Mouse (Mus musculus) embryonic facial prominence, embryonic 11.5 days (tissue): ENCODE data around the gene Arfgef3. TPM values are rescaled to one million over a fixed set of nuclear protein-coding genes. Genes with fewer than 3 reads are reported as not detected.

Source experiments
- ATAC-seq: fragments of 200-750 bp; cut with Nextera tagmentation; replicated peaks from 2 replicates; pipeline ENCODE4 v1.8.0; 2017; ENCODE audit warnings: low read depth; ENCODE audit not compliant: insufficient number of reproducible peaks, low FRiP score, low TSS enrichment
- DNase-seq: peaks from one replicate; pipeline ENCODE4 v3.0.0-alpha.2; 2015; ENCODE audit warnings: low spot score
- H3K27ac ChIP-seq: fragments of 300-500 bp; sonication (generic); replicated peaks from 2 replicates; pipeline ENCODE4 v1.5.1; 2014; ENCODE audit warnings: mild to moderate bottlenecking, low read depth, low read length, control low read depth
- H3K27me3 ChIP-seq: fragments of 300-500 bp; sonication (generic); 2 replicates; pipeline ENCODE4 v1.6.1; 2014; ENCODE audit warnings: mild to moderate bottlenecking, low read length, moderate library complexity, mixed read lengths; ENCODE audit not compliant: control insufficient read depth, insufficient read depth
- H3K36me3 ChIP-seq: fragments of 300-500 bp; sonication (generic); replicated peaks from 2 replicates; pipeline ENCODE4 v1.6.1; 2014; ENCODE audit warnings: low read depth, mild to moderate bottlenecking, low read length, moderate library complexity, mixed read lengths; ENCODE audit not compliant: control insufficient read depth, insufficient read depth
- H3K4me1 ChIP-seq: fragments of 300-500 bp; sonication (generic); 2 replicates; pipeline ENCODE4 v1.6.1; 2014; ENCODE audit warnings: low read length, mixed read lengths; ENCODE audit not compliant: control insufficient read depth, insufficient read depth
- H3K4me2 ChIP-seq: fragments of 300-500 bp; sonication (generic); 2 replicates; pipeline ENCODE4 v1.6.1; 2014; ENCODE audit warnings: low read depth, mild to moderate bottlenecking, control low read depth, low read length, moderate library complexity
- H3K4me3 ChIP-seq: fragments of 300-500 bp; sonication (generic); 2 replicates; pipeline ENCODE4 v1.5.1; 2014; ENCODE audit warnings: low read depth, low read length, control low read depth
- H3K9ac ChIP-seq: fragments of 300-500 bp; sonication (generic); replicated peaks from 2 replicates; pipeline ENCODE4 v1.6.1; 2014; ENCODE audit warnings: mild to moderate bottlenecking, control low read depth, low read length
- H3K9me3 ChIP-seq: fragments of 300-500 bp; sonication (generic); replicated peaks from 2 replicates; pipeline ENCODE4 v1.6.1; 2016; ENCODE audit warnings: mild to moderate bottlenecking, low read length, inconsistent platforms, mixed read lengths; ENCODE audit not compliant: control insufficient read depth
- WGBS: fragments of 180-500 bp; shearing (Covaris S2); extraction: QIAGEN DNeasy Blood & Tissue Kit; methylation state at CpG from one replicate; pipeline ENCODE4 v1.1.7; 2014; 5-methylcytosine and 5-hydroxymethylcytosine counted together
- polyA plus RNA-seq: library from polyadenylated mRNA; unstranded; fragments of >200 nt; fragmentation: Nextera tagmentation; extraction: Ambion mirVana; gene quantifications from 2 replicates; pipeline ENCODE4 v1.2.1, GENCODE M21; 2014

Arfgef3 gene
- 0.21 and 0.57 TPM in 2 replicates for polyA plus RNA-seq

DNA sequence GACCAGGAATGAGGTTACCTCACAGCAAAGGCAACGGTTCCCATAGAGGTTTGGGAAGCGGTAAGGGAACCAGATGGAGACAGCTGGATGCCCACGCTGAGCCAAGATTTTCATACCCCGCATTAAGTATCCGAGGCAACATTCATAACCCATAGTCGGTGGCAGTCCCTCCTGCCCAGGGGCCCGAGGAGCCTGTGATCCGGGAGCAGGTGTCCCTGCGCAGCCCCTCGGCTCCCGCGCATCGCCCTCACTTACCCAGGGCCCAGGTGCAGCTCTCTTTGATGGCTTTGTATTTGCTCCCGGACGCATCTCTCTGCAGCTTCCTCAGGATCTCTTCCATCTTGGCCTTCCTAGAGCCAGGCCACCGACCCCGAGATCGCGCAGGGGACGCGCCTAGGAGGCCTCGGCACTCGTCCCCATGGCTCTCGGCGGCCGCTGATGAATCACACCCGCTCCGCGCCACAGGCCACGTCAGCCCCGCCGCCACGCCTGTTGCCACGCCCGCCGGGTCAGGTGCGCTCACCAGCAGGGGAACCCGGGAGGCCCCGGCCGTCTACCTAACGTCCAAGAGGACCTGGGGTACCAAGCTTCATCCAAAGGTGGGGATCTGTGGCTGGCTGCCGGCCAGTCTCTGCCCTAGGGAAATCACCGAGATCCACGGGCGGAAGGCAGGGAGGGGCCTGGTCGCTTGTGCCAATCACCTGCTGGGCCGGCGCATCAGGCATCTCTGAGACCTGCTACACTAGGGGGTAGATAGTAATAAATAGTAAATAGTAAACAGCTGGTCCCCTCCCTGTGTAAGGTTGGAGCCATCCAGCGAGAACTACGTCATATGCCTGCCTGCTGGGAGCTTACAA is at the start of gene Arfgef3:
Arfgef3 (minus strand) TSS at position 664 of the 857 bp plus-strand sequence.
- no peaks in the 10 kb centered on the region for H3K9me3 ChIP-seq
- DNase-seq (peak; percentile 39), ATAC-seq (peak; percentile 62)
- H3K9ac ChIP-seq: peak within 1 kb of the TSS; percentile 48
- peak within 1 kb of the TSS; percentile 88 for H3K4me2 ChIP-seq
- H3K4me1 ChIP-seq: no peaks in the 10 kb centered on the region; the same call in 1 of the 2 replicates
- H3K27me3 ChIP-seq: no peaks in the 10 kb centered on the region
- H3K27ac ChIP-seq: no peak within 1 kb of the TSS
- H3K4me3 ChIP-seq: peak within 1 kb of the TSS; percentile 41
- H3K36me3 ChIP-seq: no peaks in the 10 kb centered on the region
- WGBS: 1% methylated on average over 50 of the region's 50 CpGs

DNA sequence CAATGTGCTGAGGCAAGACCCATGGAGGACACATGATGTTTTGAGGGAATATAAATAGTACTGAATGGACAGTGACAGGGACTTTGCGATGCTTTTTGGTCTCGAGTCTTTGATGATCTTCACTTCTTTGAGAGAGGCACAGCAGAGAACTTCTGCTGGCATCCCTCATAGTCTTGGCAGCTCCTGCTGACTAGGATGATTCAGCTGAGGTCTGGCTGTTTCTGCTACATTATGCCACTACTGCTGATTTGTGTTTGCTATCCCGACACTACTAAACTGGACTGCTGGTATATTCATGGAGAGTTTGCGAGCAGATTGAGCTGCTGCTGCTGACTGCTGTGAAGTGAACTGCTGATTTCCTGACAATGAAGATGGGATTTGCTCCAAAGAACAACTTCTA is 46.3 kb upstream of the Arfgef3 start:
- Histone ChIP-seq H3K9ac (no peak overlapping the region), H3K9me3 (no peaks in the 10 kb centered on the region), H3K4me2 (no peak overlapping the region), H3K4me1 (no peaks in the 10 kb centered on the region), H3K4me3 (no peak overlapping the region), H3K36me3 (no peaks in the 10 kb centered on the region), H3K27ac (no peak overlapping the region), H3K27me3 (no peaks in the 10 kb centered on the region)
- WGBS: 82% methylated on average over 4 of the region's 4 CpGs
- ATAC-seq (no peak), DNase-seq (no peak)

GRCm38 (mm10) chr10:18788601-18789000 is 44.9 kb upstream of the Arfgef3 start:
- Histone ChIP-seq H3K9ac (no peak overlapping the region), H3K27me3 (no peaks in the 10 kb centered on the region), H3K36me3 (no peaks in the 10 kb centered on the region), H3K9me3 (no peaks in the 10 kb centered on the region), H3K4me2 (no peak overlapping the region), H3K4me1 (no peaks in the 10 kb centered on the region), H3K27ac (no peak overlapping the region), H3K4me3 (no peak overlapping the region)
- DNase-seq (no peak), ATAC-seq (no peak)
- WGBS: 52% methylated on average over 1 of the region's 1 CpGs

DNA sequence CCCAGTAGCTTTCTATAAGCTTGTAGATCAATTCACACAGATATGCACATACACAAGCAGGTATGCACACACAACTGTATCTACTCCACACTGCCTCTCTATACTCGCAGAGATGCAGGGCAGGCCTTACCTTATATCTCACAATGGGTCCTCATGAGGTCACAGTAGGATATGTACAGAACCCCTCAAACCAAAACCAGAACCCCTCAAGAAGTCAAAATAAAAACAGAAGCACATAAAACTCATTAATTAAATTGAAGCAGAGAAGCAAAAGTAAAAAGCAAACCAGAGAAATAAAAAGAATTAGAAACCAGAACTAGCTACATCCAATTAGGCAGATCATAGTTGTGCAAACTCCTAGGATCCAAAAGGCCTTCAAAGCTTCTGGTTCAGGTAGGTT is 42.9 kb upstream of the Arfgef3 start, which contains the start of gene Gm4922:
Gm4922 (minus strand) TSS at position 101 of the 400 bp plus-strand sequence.
- WGBS: 92% methylated on average over 1 of the region's 1 CpGs
- H3K36me3 ChIP-seq: no peaks in the 10 kb centered on the region
- no peak within 1 kb of the TSS for H3K4me2 ChIP-seq
- ATAC-seq: no peak
- no peak for DNase-seq
- no peak within 1 kb of the TSS for H3K9ac ChIP-seq
- no peak within 1 kb of the TSS for H3K4me3 ChIP-seq
- no peaks in the 10 kb centered on the region for H3K27me3 ChIP-seq
- no peak within 1 kb of the TSS for H3K27ac ChIP-seq
- no peaks in the 10 kb centered on the region for H3K4me1 ChIP-seq
- no peaks in the 10 kb centered on the region for H3K9me3 ChIP-seq

GRCm38 (mm10) chr10:18777546-18777945 is 33.8 kb upstream of the Arfgef3 start:
- Histone ChIP-seq H3K4me3 (no peak overlapping the region), H3K9me3 (no peaks in the 10 kb centered on the region), H3K27ac (no peak overlapping the region), H3K4me1 (no peaks in the 10 kb centered on the region), H3K27me3 (no peaks in the 10 kb centered on the region), H3K9ac (no peak overlapping the region), H3K4me2 (no peak overlapping the region), H3K36me3 (no peaks in the 10 kb centered on the region)
- DNase-seq: no peak
- no peak for ATAC-seq
- 65% methylated on average over 3 of the region's 3 CpGs for WGBS

DNA sequence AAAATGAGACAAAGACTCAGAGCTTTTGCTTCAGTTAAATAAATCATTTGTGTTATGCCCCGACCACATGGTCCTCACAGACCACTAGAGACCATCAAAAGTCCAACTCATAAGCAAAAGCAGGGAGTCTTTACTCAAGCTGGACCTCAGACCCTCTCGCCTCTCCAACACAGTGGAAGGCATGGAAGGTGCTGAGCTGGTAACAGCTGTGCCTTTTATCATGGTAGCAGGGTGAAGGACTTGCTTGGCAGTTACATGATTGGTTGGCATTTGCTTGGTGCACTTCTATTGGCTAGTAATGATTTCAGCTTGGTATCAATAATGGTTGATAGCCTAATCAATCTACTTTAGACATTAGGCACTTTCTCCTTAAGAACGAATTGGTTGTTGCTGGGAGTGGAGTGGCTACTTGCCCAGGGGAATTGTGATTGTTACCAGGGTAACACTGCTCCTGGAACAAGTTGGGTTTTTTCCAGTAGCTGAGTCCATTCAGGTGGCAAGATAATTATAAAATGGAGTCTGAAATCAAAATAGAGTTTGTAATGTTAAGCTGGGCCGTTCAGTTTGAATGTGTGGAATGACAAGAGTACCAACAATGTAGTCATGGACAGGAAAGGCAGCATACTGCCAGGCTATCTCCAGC is 28.9 kb upstream of the Arfgef3 start:
- no peak overlapping the region for H3K4me2 ChIP-seq
- H3K27ac ChIP-seq: no peak overlapping the region
- WGBS: 72% methylated on average over 4 of the region's 4 CpGs
- no peaks in the 10 kb centered on the region for H3K4me1 ChIP-seq
- no peaks in the 10 kb centered on the region for H3K27me3 ChIP-seq
- ATAC-seq: no peak
- no peak overlapping the region for H3K9ac ChIP-seq
- H3K36me3 ChIP-seq: no peaks in the 10 kb centered on the region
- DNase-seq: no peak
- H3K9me3 ChIP-seq: no peaks in the 10 kb centered on the region
- no peak overlapping the region for H3K4me3 ChIP-seq

GRCm38 (mm10) chr10:18769909-18770308 is 26.2 kb upstream of the Arfgef3 start:
- Histone ChIP-seq H3K4me2 (no peak overlapping the region), H3K36me3 (no peaks in the 10 kb centered on the region), H3K27ac (no peak overlapping the region), H3K9ac (no peak overlapping the region), H3K9me3 (no peaks in the 10 kb centered on the region), H3K4me1 (no peaks in the 10 kb centered on the region), H3K27me3 (no peaks in the 10 kb centered on the region), H3K4me3 (no peak overlapping the region)
- whole genome bisulfite sequencing: 51% methylated on average over 5 of the region's 5 CpGs
- ATAC-seq (no peak), DNase-seq (peak; percentile 11)

DNA sequence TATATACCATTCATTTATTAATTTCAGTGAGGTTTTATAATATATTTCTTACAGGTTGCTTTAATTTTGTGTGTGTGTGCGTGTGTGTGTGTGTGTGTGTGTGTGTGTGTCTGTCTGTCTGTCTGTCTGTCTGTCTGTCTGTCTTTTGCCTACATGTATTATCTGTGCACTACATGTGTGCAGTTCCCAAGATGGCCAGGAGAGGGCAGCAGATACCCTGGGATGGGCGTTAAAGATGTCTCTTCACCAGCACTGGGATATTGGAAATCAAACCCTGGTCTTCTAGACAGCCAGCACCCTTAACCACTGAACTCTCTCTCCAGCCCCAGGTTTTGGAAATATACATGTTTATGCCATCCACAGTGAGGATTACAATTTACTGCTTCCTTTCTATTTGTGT is 16.5 kb upstream of the Arfgef3 start:
- Histone ChIP-seq H3K9me3 (no peaks in the 10 kb centered on the region), H3K27me3 (no peaks in the 10 kb centered on the region), H3K36me3 (no peaks in the 10 kb centered on the region), H3K9ac (no peak overlapping the region), H3K4me2 (no peak overlapping the region), H3K27ac (no peak overlapping the region), H3K4me1 (no peaks in the 10 kb centered on the region), H3K4me3 (no peak overlapping the region)
- no peak for ATAC-seq
- 33% methylated on average over 2 of the region's 2 CpGs for WGBS
- peak; percentile 67 for DNase-seq
